Mouse (Mus musculus) midbrain, embryonic 14.5 days (tissue): ENCODE results near the gene Crybg2. TPM values are rescaled to one million over a fixed set of nuclear protein-coding genes. Genes with fewer than 3 reads are reported as not detected.

ENCODE experiments used
- ATAC-seq: fragments of 200-750 bp; cut with Nextera tagmentation; 2 replicates; pipeline ENCODE4 v1.8.0; 2017; ENCODE audit warnings: moderate number of reproducible peaks, moderate library complexity; ENCODE audit not compliant: low FRiP score, low TSS enrichment
- DNase-seq: peaks from one replicate; pipeline ENCODE4 v3.0.0-alpha.2; 2015
- H3K27ac ChIP-seq: fragments of 300-500 bp; sonication (generic); replicated peaks from 2 replicates; pipeline ENCODE4 v1.5.1; 2014; ENCODE audit warnings: mild to moderate bottlenecking, low read depth, low read length, moderate library complexity
- H3K27me3 ChIP-seq: fragments of 300-500 bp; sonication (generic); 2 replicates; pipeline ENCODE4 v1.6.1; 2014; ENCODE audit warnings: low read length, control low read depth, mixed read lengths; ENCODE audit not compliant: control insufficient read depth, insufficient read depth
- H3K36me3 ChIP-seq: fragments of 300-500 bp; sonication (generic); 2 replicates; pipeline ENCODE4 v1.6.1; 2014; ENCODE audit warnings: low read length, control low read depth; ENCODE audit not compliant: control insufficient read depth, insufficient read depth
- H3K4me1 ChIP-seq: fragments of 300-500 bp; sonication (generic); 2 replicates; pipeline ENCODE4 v1.6.1; 2014; ENCODE audit warnings: mild to moderate bottlenecking, antibody characterized with exemption, low read length, control low read depth; ENCODE audit not compliant: control insufficient read depth, insufficient read depth
- H3K4me2 ChIP-seq: fragments of 300-500 bp; sonication (generic); 2 replicates; pipeline ENCODE4 v1.6.1; 2014; ENCODE audit warnings: mild to moderate bottlenecking, low read length, moderate library complexity
- H3K4me3 ChIP-seq: fragments of 300-500 bp; sonication (generic); replicated peaks from 2 replicates; pipeline ENCODE4 v1.5.1; 2014; ENCODE audit warnings: low read depth, low read length
- H3K9ac ChIP-seq: fragments of 300-500 bp; sonication (generic); replicated peaks from 2 replicates; pipeline ENCODE4 v1.6.1; 2014; ENCODE audit warnings: mild to moderate bottlenecking, low read length, moderate library complexity
- H3K9me3 ChIP-seq: fragments of 300-500 bp; sonication (generic); 2 replicates; pipeline ENCODE4 v1.6.1; 2016; ENCODE audit warnings: low read length, control low read depth, mixed read lengths; ENCODE audit not compliant: control insufficient read depth
- WGBS: fragments of 180-500 bp; shearing (Covaris S2); extraction: QIAGEN DNeasy Blood & Tissue Kit; methylation state at CpG from one replicate; pipeline ENCODE4 v1.1.7; 2014; 5-methylcytosine and 5-hydroxymethylcytosine counted together
- polyA plus RNA-seq: library from polyadenylated mRNA; unstranded; fragments of >200 nt; fragmentation: Nextera tagmentation; extraction: Ambion mirVana; gene quantifications from 2 replicates; pipeline ENCODE4 v1.2.1, GENCODE M21; 2014

Gene Crybg2
- polyA plus RNA-seq, 1 experiment from 2014 or later: 1.8 TPM

DNA sequence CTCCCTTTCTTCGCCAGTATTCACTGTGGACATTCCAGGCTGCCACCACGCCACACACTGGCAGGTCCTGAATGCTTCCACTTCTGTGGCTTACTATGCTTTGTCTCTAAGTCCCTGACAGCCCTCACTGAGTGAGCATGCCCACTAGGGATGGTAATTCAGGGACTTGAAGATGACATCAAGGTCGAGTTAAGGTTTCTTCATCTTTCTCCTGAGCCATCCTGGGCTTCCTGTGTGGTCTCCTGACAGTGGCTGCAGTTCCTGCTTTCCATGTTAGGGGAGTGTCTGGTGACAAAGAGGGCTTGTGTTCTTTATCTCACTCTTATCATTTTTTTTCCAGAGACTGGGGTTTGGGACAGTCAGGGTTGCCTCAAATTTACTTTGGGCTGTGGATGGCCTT, 50.0 kb downstream of the Crybg2 start:
- ATAC-seq: no peak

DNA sequence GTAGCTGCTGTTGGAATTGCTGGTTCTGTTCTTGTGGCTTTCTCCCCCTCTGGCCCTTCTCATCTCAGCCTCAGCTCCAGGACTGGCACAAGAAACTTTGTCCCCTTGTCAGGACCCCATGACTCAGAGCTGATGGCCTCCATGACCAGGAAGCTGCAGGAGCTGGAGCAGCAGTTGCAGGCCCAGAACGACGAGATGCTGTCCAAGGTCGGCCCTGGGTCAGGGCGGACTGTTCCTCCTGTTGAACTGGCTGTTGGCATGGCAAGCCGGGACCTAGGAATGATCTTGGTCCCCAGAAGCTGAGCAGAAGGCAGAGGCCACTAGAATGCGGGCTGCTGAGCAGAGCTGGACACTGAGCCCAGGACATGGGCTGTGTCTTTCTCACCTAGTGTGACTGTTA, 51.8 kb downstream of the Crybg2 start:
- DNase-seq (no peak), ATAC-seq (no peak)
- no peak overlapping the region for H3K9ac ChIP-seq
- H3K4me1 ChIP-seq: peaks cover 9% of the 10 kb centered on the region; the same call in 1 of the 2 replicates
- H3K4me2 ChIP-seq: no peak overlapping the region
- no peak overlapping the region for H3K4me3 ChIP-seq
- H3K27me3 ChIP-seq: no peaks in the 10 kb centered on the region
- H3K9me3 ChIP-seq: no peaks in the 10 kb centered on the region
- H3K27ac ChIP-seq: no peak overlapping the region
- 93% methylated on average over 6 of the region's 6 CpGs for WGBS
- H3K36me3 ChIP-seq: no peaks in the 10 kb centered on the region

More for the DNA sequence above, 50.0 kb downstream of the Crybg2 start:
- DNase-seq: no peak
- Histone ChIP-seq H3K27me3 (no peaks in the 10 kb centered on the region), H3K4me2 (no peak overlapping the region), H3K36me3 (no peaks in the 10 kb centered on the region), H3K4me3 (no peak overlapping the region), H3K27ac (no peak overlapping the region), H3K9me3 (no peaks in the 10 kb centered on the region), H3K9ac (no peak overlapping the region), H3K4me1 (peaks cover 9% of the 10 kb centered on the region; the same call in 1 of the 2 replicates)
- WGBS: 67% methylated on average over 3 of the region's 3 CpGs

GRCm38 (mm10) chr4:134113356-134113994, 52.9 kb downstream of the Crybg2 start:
- H3K4me3 ChIP-seq: no peak overlapping the region
- H3K27me3 ChIP-seq: no peaks in the 10 kb centered on the region
- no peak overlapping the region for H3K4me2 ChIP-seq
- peak overlapping the region; percentile 29 for H3K9ac ChIP-seq
- ATAC-seq (no peak), DNase-seq (peak; percentile 66)
- 43% methylated on average over 10 of the region's 10 CpGs for WGBS
- H3K27ac ChIP-seq: peak overlapping the region; percentile 52; the same call in 1 of the 2 replicates
- no peaks in the 10 kb centered on the region for H3K9me3 ChIP-seq
- peaks cover 9% of the 10 kb centered on the region; the same call in 1 of the 2 replicates for H3K4me1 ChIP-seq
- no peaks in the 10 kb centered on the region for H3K36me3 ChIP-seq

DNA sequence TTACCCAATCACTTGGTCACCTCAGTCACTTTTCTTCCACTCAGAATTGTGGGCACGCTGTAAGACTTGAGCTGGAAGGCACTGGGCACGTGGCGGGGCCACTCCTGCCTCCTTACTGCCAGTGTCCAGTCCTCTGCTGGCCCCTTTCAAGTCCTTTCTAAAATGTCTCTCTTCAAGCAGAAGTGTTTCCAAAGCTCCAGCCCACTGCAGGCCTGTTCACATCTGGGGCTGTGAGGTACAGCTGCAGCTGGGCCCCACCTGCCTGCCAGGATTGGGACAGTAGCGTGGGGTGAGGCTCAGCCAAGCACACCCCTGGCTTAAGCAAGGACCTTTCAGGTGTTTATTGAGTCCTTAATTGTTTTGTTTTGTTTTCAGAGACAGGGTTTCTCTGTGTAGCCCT, 53.4 kb downstream of the Crybg2 start:
- Histone ChIP-seq H3K4me3 (no peak overlapping the region), H3K4me1 (peaks cover 9% of the 10 kb centered on the region; the same call in 1 of the 2 replicates), H3K9me3 (no peaks in the 10 kb centered on the region), H3K27me3 (no peaks in the 10 kb centered on the region), H3K27ac (no peak overlapping the region), H3K4me2 (no peak overlapping the region), H3K9ac (no peak overlapping the region), H3K36me3 (no peaks in the 10 kb centered on the region)
- ATAC-seq (no peak), DNase-seq (no peak)
- WGBS: 89% methylated on average over 4 of the region's 4 CpGs

DNA sequence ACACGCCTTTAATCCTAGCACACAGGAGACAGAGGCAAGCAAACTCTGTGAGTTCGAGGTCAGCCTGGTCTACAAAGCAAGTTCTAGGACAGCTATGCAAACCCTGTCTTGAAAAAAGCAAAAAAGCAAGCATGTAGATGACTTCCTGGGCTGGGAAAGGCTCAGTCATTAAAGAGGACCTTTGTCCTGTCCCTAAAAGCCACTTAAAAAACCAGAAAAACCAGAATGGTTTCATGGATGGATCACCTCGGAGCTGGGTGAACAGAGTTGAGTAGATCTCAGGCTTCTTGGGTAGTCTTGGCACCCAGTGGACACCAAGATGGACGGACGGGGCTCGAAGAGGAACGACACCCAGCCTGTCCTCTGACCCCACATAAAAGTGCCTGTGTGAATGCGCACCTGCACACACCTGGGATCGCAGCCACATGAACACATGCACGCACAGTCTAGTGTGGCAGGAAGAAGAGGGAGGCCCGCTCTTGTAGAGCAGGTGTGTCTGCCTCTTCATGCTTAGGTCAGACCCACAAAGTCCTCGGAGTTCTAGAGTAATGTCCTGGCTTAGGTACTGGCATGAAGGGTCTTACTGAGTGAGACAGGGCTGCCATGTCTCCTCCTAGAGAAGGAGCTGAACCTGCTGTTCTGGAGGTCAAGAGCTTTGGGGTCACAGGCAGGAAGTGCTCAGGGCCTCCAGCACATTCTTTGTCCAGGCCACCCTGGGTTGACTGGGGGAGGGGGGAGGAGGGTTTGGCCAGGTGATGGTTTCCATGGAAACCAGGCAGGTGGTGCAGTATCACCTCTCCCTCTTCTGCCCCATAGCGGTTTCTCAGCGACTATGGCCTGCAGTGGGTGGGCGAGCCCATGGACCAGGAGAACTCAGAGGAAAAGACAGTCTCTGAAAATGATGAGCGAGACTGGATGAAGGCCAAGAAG, 54.9 kb downstream of the Crybg2 start:
- DNase-seq (no peak), ATAC-seq (no peak)
- WGBS: 90% methylated on average over 16 of the region's 16 CpGs
- Histone ChIP-seq H3K4me2 (no peak overlapping the region), H3K27ac (no peak overlapping the region), H3K36me3 (no peaks in the 10 kb centered on the region), H3K4me3 (no peak overlapping the region), H3K27me3 (no peaks in the 10 kb centered on the region), H3K9ac (no peak overlapping the region), H3K9me3 (no peaks in the 10 kb centered on the region), H3K4me1 (peaks cover 9% of the 10 kb centered on the region; the same call in 1 of the 2 replicates)

DNA sequence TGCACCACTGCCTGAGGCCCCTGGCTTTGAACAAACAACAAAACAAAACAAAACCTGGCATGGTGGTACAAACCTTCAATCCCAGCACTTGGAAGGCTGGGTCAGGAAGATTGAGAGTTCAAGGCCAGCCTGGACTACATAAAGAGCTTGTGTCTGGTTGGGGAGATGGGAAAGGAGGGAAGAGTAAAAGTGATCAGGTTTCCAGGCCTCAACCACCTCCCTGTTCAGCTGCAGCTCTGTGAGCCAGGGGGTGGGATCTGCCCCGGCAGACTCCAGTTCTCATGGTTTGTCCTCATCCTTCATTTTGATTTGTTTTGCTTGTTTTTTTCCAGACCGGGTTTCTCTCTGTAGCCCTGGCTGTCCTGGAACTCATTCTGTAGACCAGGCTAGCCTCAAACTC, 55.9 kb downstream of the Crybg2 start:
- H3K4me2 ChIP-seq: no peak overlapping the region
- H3K27me3 ChIP-seq: no peaks in the 10 kb centered on the region
- WGBS: 100% methylated on average over 2 of the region's 2 CpGs
- H3K4me1 ChIP-seq: peaks cover 9% of the 10 kb centered on the region; the same call in 1 of the 2 replicates
- H3K9me3 ChIP-seq: no peaks in the 10 kb centered on the region
- DNase-seq (no peak), ATAC-seq (no peak)
- H3K4me3 ChIP-seq: no peak overlapping the region
- H3K27ac ChIP-seq: no peak overlapping the region
- no peaks in the 10 kb centered on the region for H3K36me3 ChIP-seq
- no peak overlapping the region for H3K9ac ChIP-seq

DNA sequence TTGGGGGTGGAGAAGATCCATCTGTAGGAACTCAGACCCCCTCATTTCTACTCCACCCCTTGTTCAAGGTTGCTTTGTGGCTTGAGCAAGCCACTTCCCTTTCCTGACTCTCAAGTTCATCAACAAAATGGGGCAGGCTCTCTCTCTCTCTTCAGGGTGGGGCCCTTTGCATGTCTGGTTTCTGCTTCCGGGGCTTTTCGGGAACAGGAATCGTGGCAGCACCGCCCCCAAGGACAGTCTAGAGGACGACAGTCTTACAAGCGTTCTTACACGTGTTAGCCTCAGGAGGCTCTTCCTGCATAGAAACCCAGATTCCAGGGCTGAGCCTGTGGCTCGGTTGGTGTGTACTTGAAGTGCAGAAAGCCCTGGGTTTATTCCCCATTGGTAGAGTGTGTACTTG, 56.4 kb downstream of the Crybg2 start:
- no peaks in the 10 kb centered on the region for H3K9me3 ChIP-seq
- no peak overlapping the region for H3K4me3 ChIP-seq
- no peak overlapping the region for H3K9ac ChIP-seq
- DNase-seq: no peak
- H3K27ac ChIP-seq: no peak overlapping the region
- ATAC-seq: no peak
- no peaks in the 10 kb centered on the region for H3K36me3 ChIP-seq
- H3K27me3 ChIP-seq: no peaks in the 10 kb centered on the region
- peaks cover 9% of the 10 kb centered on the region; the same call in 1 of the 2 replicates for H3K4me1 ChIP-seq
- WGBS: 89% methylated on average over 8 of the region's 8 CpGs
- H3K4me2 ChIP-seq: no peak overlapping the region

DNA sequence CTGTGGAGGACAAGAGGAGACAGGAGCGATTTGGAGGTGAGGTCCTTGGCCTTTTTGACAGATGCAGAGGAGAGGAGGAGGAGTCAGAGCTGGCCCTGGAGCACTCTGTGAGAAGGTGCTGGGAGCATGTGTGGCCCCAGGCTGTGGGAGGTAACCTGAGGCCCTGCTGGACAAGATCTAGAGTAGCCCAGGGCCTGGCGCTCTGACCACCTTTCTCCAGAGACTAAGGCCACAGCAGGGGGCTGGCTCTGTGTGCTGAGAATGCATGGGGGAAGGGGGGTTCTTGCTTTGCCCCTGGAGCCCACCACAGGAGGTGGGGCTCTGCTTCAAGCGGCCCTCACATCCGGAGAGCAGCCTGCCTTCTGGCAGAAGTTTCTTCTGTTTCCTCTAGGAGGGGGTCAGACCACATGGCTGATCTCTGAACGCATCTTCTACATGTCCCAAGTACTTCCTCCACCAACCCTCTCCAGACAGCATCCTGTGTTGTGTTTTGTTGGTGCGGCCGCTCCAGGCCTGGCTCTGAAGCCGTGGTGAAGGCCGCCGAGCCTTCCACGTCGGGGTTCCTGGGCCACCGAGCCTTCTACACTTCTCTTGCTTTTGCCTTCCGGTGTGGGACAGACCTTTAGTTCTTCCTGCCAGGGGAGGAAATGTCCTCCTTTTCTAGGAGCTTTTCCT, 57.6 kb downstream of the Crybg2 start:
- Histone ChIP-seq H3K9ac (no peak overlapping the region), H3K36me3 (no peaks in the 10 kb centered on the region), H3K4me1 (peaks cover 5% of the 10 kb centered on the region; the same call in 1 of the 2 replicates), H3K27me3 (no peaks in the 10 kb centered on the region), H3K4me2 (no peak overlapping the region), H3K4me3 (no peak overlapping the region), H3K27ac (no peak overlapping the region), H3K9me3 (no peaks in the 10 kb centered on the region)
- WGBS: 84% methylated on average over 14 of the region's 14 CpGs
- ATAC-seq (no peak), DNase-seq (no peak)
